Mouse (Mus musculus) embryo, embryonic 11.5 days (tissue): ENCODE data around the gene Arhgap27.
"Not testable (repeated sequence)": the region's sequence is repeated elsewhere in the genome, so short reads cannot be mapped to it uniquely, and the experiment has no call there.

Experiments used
- DNase-seq: peaks from one replicate; pipeline ENCODE4 v3.0.0-alpha.2; 2012; ENCODE audit warnings: low read depth, low spot score

Gene Arhgap27

GRCm38 (mm10) chr11:103294066-103294465 is 69.4 kb downstream of the Arhgap27 start:
- no peak for DNase-seq

- DNase-seq: no peak
Measured at GRCm38 (mm10) chr11:103292890-103293287, 70.6 kb downstream of the Arhgap27 start.

- DNase-seq: no peak
Measured at GRCm38 (mm10) chr11:103292152-103292889, 71.2 kb downstream of the Arhgap27 start.

- not testable (repeated sequence) for DNase-seq
Measured at GRCm38 (mm10) chr11:103290841-103291240, 72.7 kb downstream of the Arhgap27 start.

- no peak for DNase-seq
Measured at GRCm38 (mm10) chr11:103288291-103288963, 75.1 kb downstream of the Arhgap27 start.

GRCm38 (mm10) chr11:103286910-103287309 is 76.6 kb downstream of the Arhgap27 start:
- no peak for DNase-seq

GRCm38 (mm10) chr11:103285951-103286350 is 77.5 kb downstream of the Arhgap27 start:
- DNase-seq: no peak

GRCm38 (mm10) chr11:103285276-103285675 is 78.2 kb downstream of the Arhgap27 start:
- DNase-seq: no peak

- DNase-seq: no peak
Measured at GRCm38 (mm10) chr11:103281784-103282183, 81.7 kb downstream of the Arhgap27 start.
